Mouse (Mus musculus): ENCODE measurements at regions not wholly inside any gene's neighbourhood (a gene's known extent, or its start where the extent isn't known, plus 50 kb on each side); places are given as distances from the start of the nearest gene placed in this dataset.

DNA sequence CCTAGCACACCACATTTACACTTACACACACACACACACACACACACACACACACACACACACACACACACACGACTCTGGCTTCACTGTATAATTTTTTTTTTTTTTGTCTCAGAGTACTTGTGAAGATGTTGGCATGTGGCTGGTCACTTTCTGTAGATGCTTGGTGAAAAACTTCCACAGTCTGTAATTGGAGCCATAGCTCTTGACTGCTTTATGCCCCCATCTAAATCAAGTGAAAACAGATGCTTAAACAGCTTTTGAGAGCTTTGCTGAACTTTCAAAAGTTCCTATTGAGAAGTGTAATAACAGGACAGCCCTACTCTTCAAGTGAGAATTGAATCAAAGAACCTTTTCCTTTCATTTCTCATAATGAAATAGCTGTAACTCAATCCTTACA lies 317.7 kb downstream of the Gm21750 start:
- DNase-seq, result no peak

DNA sequence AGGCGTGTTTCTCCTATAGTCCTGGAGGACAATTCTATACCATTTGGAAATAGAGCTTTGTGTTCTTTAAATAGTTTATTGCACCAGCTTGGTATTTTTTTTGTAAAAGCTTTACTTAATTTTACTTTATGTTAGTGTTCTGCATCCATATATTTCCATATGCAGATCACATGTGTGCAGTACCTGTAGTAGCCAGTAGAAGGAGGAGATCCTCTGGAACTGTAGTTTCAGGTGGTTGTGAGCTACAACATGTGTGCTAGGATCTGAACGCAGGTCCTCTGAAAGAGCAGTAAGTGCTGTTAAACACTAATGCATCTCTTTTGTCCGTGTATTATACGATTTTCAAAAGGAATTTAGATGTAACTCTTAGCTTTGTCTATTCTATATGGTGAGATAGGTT lies 335.2 kb downstream of the Gm21750 start:
- DNase-seq, result no peak

DNA sequence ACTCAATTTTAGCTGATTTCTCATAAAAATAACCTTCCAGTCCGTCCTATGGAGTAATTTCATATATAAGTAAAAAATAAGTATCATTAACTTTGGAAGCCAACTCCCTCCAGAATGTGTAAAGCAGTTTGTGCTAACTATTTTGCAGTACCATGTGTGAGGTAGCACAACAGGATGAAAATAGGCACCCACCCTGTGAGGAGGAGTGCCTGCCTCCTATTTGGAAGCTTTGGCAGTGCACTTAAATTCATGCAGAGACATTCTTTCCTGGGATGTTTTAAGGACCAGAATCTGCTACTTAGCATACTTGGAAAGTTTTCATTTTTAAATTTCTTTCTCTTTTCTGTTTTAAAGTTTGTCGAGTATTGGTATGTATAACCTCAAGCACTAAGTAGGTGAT lies 336.8 kb downstream of the Gm21750 start:
- no peak for DNase-seq

DNA sequence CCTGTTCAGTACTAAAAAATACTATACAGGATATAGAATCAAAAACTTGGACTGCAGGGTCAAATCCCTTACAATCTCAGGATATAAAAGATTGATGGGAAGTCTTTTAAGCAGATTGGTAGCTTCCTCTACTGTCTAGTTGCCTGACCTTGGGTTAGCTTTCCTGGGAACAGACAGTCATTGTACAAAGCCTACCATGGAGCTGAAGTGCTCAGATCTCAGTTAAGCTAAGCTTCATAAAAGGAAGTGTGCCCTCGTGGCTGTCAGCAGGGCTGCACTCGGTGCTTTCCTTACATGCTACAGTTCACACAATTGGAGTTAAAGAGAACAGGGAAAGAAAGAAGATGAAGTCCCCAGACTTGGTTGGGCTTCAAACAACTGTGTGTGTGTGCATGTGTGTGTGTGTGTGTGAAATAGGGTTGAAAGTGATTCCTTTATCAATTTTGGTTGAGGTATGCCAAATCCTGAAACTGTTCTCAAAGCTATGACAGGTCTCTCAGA lies 338.4 kb downstream of the Gm21750 start:
- no peak for DNase-seq

DNA sequence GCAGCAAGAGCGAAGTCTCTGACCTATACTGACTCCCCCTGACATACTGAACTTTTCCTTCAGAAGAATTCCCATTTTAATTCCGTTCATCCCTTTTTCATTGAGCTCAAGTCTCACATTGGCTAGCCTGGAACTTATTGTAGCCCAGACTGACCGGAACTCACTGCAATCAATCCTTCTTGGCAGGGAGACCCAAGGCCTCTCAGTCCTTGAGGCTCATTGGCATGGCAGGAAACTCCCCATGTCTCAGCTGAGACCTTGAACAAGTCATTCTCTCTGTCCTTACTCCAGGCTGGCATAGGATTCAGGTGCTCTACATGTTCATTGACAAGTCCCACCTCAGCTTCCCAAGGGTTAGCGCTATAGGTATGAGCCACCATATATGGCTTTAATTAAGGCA lies 345.9 kb downstream of the Gm21750 start:
- no peak for DNase-seq

DNA sequence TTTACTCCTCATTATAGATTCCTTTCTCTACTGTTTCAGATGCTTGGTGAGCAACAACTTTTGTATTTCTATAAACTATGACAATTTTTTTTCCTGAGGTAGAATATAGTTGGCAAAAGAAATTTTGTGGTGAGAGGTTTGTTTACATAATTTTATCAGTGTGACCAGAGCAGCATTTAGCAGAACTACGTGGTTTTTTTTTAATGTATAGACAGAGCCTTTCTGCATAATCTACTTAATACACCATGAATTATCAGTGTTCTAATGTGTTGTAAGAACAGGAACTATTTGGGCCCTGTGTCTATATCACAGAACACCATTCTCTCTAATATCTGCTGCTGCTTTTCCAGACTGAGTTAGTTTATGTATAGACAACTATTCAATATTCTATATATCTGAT lies 350.5 kb downstream of the Gm21750 start:
- DNase-seq, result no peak

DNA sequence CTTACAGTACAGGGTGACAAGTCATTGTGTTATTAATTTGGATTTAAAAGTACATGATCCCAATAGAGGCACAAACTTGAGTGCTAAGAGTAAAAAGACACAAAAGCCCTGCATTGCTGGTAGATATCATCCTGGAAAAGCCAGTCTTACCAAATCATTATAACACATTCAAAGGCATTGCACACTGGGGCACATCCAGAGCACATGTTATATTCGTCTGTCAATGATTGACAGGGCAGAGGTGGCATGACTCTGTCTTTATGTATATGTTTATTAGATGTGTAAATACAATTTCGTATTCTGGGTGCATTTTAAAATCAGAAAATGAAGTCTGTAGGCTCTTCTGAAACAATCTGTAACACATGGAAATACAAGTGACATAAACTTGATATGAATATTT lies 358.4 kb downstream of the Gm21750 start:
- no peak for DNase-seq

DNA sequence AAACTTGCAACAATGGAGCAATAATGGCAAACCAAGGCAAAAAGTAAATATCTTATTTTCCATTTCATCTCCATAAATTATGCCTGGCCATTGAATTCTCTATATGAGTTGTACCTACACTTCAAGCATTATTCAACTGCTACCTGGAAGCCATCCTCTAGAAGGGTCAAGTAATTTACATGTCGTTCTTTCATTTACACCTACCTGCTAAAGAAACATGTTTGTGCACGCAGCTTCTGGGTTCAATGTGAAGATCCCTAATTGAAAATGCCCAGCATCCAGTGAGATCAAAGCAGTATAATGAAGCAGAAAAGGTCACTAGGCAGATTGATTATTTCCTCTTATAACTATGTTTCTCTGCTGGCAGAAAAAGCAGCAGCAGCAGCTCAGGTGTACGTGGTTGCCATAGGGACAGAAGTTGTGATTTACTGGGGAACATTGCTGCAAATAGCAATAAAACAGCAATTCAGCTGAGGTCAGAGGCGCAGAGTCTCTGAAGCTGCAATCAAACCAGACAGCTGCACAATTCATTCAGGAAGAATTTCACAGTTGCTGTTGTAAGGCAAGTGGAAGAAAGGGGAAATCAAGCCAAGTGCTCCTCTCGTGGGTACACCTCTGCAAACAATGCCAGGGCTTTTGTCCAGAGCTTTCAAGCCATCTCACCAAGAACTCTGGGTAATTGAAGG lies 386.1 kb downstream of the Gm21750 start:
- no peak for DNase-seq

DNA sequence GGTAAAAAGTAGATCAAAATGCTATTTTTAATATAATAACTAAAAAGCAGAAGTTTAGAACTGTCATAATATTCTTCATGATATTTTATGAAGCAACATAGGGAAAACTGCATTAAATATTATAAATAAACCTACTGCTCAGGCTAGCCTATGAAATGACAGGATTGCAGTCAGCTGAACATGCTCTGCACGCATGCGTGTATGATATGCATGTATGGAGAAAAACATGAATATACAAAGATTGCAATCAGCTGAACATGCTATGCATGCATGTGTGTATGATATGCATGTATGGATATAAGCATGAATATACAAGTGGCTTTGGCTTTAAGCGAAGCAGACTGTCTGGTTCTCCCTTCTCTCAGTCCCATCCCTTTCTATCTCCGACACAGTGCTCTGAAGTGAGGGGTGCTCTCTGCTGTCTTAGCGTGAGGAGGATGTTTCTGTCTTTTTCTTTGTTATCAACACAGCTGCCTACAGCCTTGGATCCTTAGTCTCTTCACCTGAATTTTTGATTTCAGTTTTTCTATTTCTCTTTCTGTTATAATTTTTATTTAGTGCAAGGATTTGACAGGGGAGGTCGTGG lies 386.8 kb downstream of the Gm21750 start:
- DNase-seq, result no peak

DNA sequence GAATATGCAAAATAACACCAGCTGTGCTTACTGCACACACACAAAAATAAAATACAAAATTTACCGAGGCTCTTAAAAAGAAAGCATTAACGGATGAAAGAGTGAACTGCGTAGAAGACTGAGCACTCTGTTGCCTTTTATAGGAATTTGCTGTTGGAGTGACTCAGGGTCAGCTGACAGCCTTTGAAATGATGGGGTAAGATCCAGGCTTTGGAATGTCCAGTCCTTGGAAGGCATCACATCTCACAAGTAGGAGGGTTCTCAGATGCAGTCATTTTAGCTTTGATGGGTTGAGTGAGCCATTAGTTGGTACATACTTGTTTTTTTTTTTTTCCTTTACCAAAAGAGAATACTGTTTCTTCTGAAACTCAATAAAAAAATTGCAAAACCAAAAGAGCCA lies 387.4 kb downstream of the Gm21750 start:
- no peak for DNase-seq

DNA sequence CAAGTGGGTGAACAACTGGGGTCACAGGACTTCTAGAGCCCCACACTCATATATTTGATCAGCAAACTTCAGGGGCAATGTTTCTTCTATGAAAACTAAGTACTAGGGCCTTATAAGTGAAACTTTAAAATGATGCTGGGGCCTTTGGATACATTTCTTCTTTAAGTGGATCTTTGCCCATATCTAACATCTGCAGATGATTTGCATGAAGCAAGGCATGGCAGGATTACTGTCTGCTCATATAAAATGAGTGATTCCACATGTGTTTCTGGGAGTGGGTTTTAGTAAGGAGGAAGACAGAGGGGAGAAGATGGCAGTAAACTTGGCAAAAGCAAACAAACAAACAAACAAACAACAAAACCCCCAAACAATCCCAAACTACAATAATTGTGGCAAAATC lies 405.0 kb downstream of the Gm21750 start:
- no peak for DNase-seq

DNA sequence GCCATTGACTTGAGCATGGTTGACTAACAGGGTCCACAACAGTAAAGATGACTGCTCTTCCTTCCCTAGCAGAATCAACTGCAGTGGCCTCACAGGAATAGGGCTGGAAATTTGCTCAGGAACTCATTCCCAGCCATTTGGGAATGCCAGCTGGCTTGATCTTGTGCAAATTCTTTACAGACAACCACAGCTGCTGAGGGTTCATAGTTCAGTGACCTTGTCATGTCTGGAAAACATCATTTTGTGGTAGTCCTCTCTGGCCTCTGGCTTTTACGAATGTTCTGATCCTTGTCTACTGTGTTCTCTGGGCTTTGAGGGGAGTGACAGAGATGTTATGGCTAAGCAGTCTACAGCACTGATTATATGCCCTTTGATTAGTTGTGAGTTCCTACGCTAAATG lies 432.0 kb downstream of the Gm21750 start:
- DNase-seq, result no peak

DNA sequence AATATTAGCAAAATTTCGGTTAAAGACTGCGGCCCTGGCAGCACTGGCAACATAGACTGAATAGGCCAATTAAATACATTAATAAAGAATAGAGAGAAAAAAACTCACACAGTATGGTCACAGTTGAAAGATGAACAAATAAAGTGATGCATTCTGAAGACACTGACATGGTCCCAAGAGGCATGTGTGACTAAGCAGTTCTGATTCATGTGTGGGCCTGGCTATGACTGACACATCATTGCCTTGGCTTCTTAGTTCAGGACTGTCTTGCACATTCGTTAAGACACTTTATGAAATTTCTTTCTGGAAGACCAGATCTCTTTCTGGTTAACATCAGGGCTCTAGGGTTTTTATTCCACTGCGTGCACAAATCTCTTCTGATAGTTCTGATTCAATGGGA lies 438.7 kb downstream of the Gm21750 start:
- no peak for DNase-seq

DNA sequence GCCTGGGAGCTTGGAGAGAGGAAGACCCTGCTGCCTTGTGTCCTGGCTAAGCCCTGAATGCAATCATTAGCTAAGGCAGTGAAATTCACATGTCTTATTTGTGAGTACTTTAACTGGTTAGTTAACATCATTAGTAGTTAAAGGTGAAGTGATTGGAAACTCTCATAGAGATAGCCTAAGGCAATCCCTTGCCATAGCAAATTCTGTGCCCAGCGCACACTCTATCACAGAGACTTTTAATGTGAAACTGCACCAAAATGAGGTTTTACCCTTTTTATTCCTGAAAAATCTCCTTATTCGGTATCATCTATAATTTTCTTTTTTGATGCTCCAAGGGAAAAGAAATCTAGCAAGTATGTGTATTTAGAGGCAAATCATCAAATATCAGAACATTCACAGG lies 451.6 kb downstream of the Gm21750 start:
- no peak for DNase-seq

DNA sequence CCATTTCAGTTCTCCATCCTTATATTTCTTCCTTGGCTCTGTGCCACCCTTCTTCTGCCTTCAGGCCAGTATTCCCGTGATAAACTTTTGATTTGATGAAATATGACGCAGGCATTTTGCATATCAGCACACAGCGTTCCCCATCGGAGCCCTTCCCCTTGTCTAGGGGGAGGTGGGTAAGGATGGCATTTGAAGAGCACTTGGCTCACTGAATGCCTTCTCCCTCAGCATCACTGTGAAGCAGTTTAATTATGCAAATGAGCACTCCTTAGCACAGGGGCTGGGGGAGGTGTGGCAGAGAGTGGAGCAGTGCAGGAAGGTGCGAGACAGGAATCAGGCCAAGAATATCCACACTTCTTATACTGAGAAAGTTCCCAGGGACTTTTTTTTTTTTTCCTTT lies 452.1 kb downstream of the Gm21750 start:
- peak; percentile 80 for DNase-seq

DNA sequence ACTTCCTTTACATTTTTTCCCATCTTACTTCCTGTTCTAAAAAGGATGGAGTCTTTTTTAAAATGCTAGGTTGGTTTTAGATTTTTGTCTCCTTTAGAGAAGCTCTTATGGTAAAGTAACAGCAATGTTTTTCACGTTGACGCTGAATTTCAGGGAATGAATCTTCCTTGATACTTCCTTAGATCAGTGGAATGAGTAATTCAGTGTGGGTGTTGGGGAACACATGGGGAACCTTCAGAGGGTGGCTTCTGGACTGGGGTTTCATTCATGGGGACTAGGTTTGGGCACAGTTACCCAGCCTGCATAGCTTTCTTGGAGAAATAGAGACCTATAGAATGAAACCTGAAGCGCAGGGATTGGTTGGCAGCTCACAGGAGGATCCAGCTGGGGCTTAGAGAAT lies 452.5 kb downstream of the Gm21750 start:
- DNase-seq, result peak; percentile 1

DNA sequence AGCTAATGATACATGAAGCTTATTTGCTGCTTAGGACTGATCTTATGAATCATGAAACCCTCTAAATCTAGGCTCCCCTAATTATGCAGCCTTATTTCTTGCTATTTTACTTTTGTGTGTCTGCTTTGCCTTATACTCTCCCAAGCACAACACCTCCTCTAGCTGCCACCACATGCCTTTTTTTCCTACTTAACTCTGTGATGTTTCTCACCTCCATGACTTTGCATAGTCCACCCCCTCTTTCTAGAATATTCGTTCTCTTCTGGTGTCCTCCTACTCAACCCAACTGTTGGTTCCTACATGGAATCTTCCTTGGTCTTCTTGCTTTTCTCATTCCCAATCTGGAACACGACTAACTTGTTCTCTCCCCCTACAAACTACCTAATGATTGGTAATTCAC lies 456.7 kb downstream of the Gm21750 start:
- no peak for DNase-seq

DNA sequence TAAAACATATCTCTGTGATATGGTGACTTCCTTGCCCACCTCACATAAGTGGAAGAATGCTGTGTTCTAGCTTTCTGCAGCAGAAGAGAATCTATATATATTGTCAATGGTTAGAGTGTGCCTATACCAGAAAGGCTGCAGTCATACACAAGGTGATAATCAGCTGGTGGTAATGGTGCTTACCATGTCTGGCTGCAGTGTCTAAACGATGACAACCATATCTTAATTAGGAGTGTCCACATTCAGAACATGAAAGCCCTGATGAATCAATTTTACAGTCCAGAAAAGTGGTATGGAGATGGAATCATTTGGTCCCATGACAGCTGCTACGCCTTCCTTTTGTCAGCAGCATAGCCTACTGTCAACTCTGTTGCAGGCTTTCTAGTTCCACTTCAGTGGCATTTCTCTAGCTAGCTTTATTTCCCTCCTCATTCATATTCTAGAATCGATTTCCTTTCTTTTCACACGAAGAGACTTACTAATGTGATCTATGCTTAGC lies 484.2 kb downstream of the Gm21750 start:
- no peak for DNase-seq

DNA sequence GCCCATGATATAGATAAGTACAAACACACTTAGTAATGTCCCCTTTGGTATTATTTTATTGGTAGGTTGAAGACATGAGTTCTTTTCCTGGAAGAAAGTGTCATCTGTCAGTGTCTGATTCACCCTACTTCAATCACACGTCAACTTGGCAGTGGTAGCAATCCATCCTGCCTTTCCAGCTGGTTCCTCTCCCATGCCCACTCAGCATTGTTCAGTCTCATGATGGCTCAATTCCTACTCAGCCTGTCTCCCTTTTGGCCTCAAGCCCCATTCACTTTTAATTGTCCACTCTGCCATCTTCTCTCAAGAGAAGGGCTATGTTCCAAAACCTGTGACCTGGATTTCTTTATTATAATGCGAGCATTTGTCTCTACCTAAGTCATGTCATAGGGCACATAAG lies 474.4 kb upstream of the Htr2a start:
- no peak for DNase-seq

DNA sequence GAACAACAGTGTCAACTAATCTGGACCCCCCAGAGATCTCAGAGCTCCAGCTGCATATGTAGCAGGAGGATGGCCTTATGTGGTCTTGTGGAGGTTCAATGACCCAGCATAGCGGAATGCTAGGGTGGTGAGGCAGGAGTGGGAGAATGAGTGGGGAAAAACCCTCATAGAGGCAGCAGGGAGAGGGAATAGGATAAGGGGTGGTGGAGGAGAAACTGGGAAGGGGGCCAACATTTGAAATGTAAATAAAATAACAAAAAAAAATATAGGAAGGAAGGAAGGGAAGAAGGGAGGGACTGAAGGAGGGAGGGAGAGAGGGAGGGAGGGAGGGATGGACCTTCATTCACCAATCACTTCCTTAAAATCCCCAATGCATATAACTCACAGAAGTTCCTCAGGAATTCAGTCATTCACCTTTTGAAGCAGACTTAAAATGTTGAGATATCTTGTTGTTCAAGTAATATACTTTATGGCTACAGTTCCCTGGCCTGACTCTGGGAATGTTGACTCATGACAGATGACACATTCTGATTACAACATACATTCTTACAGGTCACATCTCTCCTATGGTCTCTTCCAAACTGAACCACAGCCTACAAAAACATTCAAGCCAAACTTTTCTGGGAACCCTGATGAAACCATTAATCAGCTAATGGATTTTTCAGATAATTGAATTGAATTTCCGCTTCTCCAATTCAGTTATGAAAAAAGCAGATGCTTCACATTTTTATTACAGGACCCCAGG lies 471.3 kb upstream of the Htr2a start:
- DNase-seq, result no peak

DNA sequence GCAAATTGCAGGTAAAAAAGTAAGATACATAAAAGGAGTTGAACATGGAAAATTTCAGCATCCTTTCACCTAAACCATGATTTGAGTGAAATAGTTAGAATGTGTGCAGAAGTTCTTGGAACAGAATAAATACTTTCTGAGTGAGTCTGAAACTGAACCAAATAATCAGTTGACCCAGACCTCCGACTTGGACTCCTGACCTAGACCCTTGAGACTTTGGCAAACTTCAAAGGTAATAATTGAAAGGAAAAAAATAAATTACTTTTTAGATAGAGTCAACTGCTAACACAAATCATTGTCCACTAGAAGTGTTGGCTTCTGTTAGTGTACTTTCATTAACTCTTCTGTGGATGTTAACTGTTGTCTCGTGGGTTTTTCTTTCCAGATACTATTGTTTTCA lies 460.6 kb upstream of the Htr2a start:
- DNase-seq, result no peak

DNA sequence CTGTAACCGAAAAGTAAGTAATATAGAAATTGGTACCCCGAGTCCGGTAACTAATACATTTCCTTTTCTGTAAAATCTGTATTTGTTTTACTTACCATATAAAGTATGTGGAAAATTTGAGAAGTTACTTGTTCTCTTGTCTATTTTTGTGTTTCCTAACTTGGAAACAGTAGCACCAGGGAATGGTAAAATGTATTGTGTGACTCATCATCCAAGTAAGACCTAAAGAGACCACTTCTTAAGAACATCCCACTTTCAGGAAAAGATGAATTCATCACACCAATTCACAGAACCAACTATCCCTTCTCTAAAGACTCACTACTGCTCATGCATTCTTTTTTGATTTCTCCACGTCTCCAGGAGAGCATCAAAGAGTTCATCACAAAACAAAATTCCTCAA lies 457.6 kb upstream of the Htr2a start:
- DNase-seq, result no peak

DNA sequence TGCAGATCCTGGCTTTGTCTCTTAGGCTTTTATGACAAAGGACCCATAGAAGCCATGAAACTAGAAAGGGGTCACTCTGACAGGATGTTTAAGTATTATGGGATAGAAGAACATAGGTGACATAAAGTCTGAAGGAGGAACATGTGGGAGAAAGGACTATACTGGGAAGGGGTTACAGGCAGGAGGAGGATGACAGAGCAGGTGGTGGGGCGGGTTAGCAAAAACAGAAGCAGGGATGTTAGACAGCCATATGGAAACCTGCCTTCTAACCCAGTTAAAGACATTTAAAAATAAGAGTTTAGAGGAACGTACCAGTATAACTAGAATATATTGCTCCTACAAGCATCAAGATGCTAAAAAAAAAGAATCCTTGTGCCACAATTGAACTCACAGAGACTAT lies 438.9 kb upstream of the Htr2a start:
- DNase-seq, result no peak

DNA sequence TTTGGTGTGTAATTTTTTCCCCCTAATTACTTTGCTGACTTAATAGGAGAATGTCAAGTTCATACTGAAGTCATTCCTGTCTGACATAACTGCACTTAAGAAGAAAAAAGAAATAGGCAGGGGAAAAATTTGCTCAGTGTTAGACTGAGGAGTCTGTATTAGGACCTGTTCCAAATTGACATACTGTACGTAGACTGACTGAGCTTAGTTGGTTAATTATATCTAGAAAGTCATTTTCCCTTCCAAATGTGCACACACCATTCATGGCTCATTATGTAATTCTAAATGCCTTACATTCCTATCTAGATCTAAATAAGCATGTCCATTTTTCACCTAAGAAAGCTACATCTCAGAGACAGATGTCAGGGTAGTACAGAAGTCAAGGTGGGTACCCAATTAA lies 435.6 kb upstream of the Htr2a start:
- no peak for DNase-seq
